Mouse (Mus musculus): ENCODE results near the gene Lgals8. TPM values are rescaled to one million over a fixed set of nuclear protein-coding genes. Genes with fewer than 3 reads are reported as not detected.

Lgals8 gene
- polyA plus RNA-seq (2014; fragmentation: Illumina TruSeq; extraction: RNeasy Lipid Tissue Mini Kit (QIAGEN cat#74804); ENCODE audit: low read depth, low replicate concordance), result 152 TPM

DNA sequence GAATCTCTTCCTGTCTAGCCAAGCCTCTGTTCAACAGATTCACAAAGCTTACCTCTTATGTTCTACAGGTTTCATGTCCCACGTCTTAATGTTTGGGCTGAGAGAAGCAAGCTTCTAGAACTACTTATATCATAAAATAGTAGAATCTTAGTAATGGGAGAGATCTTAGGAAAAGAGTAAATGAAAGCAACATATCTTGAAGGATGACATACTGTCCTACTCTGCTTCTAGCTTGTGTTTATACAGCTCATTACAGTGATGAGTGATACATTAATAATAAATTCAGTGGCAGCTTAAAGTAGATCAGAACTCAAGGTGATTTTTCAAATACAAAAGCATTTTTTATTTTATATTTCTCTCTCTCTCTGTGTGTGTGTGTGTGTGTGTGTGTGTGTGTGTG lies at the start of gene Lgals8:
Gene Lgals8 (minus strand): TSS at position 101 of the 400 bp plus-strand sequence.

DNA sequence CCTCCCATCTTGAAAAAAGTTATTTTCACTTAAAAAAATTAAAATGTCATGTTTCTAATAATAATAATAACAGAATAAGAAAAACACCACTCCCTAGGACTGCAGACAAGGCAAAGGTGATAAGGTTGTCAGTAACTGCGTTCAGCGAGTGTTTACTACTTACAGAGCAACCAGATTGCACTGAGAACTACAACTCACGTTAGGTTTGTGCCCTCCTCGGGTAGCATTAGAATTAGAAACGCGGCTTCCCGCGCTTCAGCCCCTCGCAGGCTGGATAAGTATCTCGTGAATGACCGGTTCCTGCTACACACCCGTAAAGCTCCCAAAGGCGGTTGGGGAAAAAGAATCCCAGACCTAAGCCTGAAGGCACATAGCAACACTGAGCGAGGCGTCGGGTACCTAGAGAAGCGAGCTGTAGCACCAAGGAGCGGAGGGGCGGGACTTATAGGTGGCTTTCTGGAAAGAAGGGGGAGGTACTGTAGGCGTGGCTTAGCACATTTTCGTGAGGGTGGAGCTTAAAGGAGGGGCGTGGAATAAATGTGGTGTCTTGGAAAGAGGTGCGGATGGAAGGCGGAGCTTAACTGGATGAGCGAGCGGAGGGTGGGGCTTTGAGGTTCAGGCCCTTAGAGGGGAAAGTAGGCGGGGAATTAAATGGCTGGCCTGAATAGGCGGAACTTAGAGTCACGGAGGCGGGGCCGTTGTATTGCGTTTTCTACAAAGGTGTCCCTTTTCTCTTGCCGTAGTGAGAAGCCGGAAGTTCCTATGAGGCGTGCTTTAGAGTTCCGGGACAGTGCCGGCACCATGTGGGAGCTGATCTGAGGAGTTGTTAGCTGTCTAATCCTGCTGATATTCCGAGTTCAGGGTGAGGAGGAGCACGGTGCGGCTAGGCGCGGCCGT lies 69.9 kb downstream of the Lgals8 start, which contains the start of gene Heatr1:
Gene Heatr1 (plus strand): TSS at position 419 of the 897 bp plus-strand sequence.

Other genes starting within 250 kb of the Lgals8 start
- gene Mtr, start 206.8 kb downstream of the Lgals8 start, polyA plus RNA-seq (2014; fragmentation: Illumina TruSeq; extraction: RNeasy Lipid Tissue Mini Kit (QIAGEN cat#74804); ENCODE audit: low read depth, low replicate concordance), result 26.1 TPM
- 0.23 TPM for gene Actn2, start 124.2 kb downstream of the Lgals8 start, polyA plus RNA-seq (2014; fragmentation: Illumina TruSeq; extraction: RNeasy Lipid Tissue Mini Kit (QIAGEN cat#74804); ENCODE audit: low read depth, low replicate concordance)
- 17.0 TPM for gene Heatr1, start 69.9 kb downstream of the Lgals8 start, polyA plus RNA-seq (2014; fragmentation: Illumina TruSeq; extraction: RNeasy Lipid Tissue Mini Kit (QIAGEN cat#74804); ENCODE audit: low read depth, low replicate concordance)
- gene Edaradd, start 55.5 kb upstream of the Lgals8 start, polyA plus RNA-seq (2014; fragmentation: Illumina TruSeq; extraction: RNeasy Lipid Tissue Mini Kit (QIAGEN cat#74804); ENCODE audit: low read depth, low replicate concordance), result not detected
- gene Ero1lb, start 100.9 kb upstream of the Lgals8 start, polyA plus RNA-seq (2014; fragmentation: Illumina TruSeq; extraction: RNeasy Lipid Tissue Mini Kit (QIAGEN cat#74804); ENCODE audit: low read depth, low replicate concordance), result 49.3 TPM

All from adrenal gland, adult 10 weeks (tissue).